Mouse (Mus musculus): ENCODE measurements around the gene Tmem170b.

GRCm38 (mm10) chr13:41680854-41681549, 75.3 kb downstream of the Tmem170b start:
- TF ChIP-seq CTCF (IDR thresholded peaks at IDR 0.05; ENCODE audit: insufficient read depth, low read length) = no peak
- no peak for TF ChIP-seq POLR2A (IDR thresholded peaks at IDR 0.05; ENCODE audit: borderline replicate concordance, extremely low read depth, low read depth, low read length)

All from lung, adult 2 months (tissue).